Mouse (Mus musculus): ENCODE results near the gene Gm20897. TPM values are rescaled to one million over a fixed set of nuclear protein-coding genes. Genes with fewer than 3 reads are reported as not detected.
"Not testable (repeated sequence)": the region's sequence is repeated elsewhere in the genome, so short reads cannot be mapped to it uniquely, and the experiment has no call there.

Gm20897 gene
- polyA plus RNA-seq (2016; fragmentation: Nextera tagmentation; extraction: Ambion mirVana): not detected in 2 replicates

- WGBS: 59% methylated on average over 4 of the region's 6 CpGs
- not testable (repeated sequence) for H3K4me1 ChIP-seq, H3K4me3 ChIP-seq
Measured at GRCm38 (mm10) chrY:38502138-38502537, at the start of gene Gm20897. Gm20897 (minus strand) TSS chrY:38502238.

More at GRCm38 (mm10) chrY:38502138-38502537, at the start of gene Gm20897:
- not testable (repeated sequence) for H3K27me3 ChIP-seq (ENCODE audit: low read depth, poor library complexity, severe bottlenecking); H3K36me3 ChIP-seq; H3K9me3 ChIP-seq (replicated peaks); H3K27ac ChIP-seq (replicated peaks); DNase-seq (ENCODE audit: low spot score)

Other genes with a start within 250 kb of the Gm20897 start
- not detected in 2 replicates for gene Gm21732, start 73.5 kb upstream of the Gm20897 start, polyA plus RNA-seq (2016; fragmentation: Nextera tagmentation; extraction: Ambion mirVana)